Mouse (Mus musculus): Measurements from ENCODE around the gene Fads3. TPM values are rescaled to one million over a fixed set of nuclear protein-coding genes. Genes with fewer than 3 reads are reported as not detected.

Gene Fads3
- polyA plus RNA-seq, 1 experiment from 2014 or later: 5.3 TPM

GRCm38 (mm10) chr19:10100631-10101071 lies 59.3 kb downstream of the Fads3 start:
- Histone ChIP-seq H3K27me3 (no peaks in the 10 kb centered on the region), H3K4me2 (peak overlapping the region; percentile 94), H3K27ac (peak overlapping the region; percentile 83), H3K9me3 (replicated peaks) (no peaks in the 10 kb centered on the region), H3K9ac (peak overlapping the region; percentile 73), H3K4me3 (replicated peaks) (peak overlapping the region; percentile 76), H3K36me3 (peaks cover 28% of the 10 kb centered on the region), H3K4me1 (replicated peaks) (peaks cover 99% of the 10 kb centered on the region)
- WGBS (ENCODE audit: insufficient replicate concordance): under 1% methylated on average over 21 of the region's 21 CpGs
- peak; percentile 71 for ATAC-seq (ENCODE audit: low read depth)
- DNase-seq: peak; percentile 75

- peak; percentile 82 for ATAC-seq (ENCODE audit: low read depth)
- peak within 1 kb of the TSS; percentile 83 for H3K27ac ChIP-seq
- H3K9me3 ChIP-seq (replicated peaks): no peaks in the 10 kb centered on the region
- peak within 1 kb of the TSS; percentile 94 for H3K4me2 ChIP-seq
- peak within 1 kb of the TSS; percentile 73 for H3K9ac ChIP-seq
- DNase-seq: peak; percentile 80
- H3K4me1 ChIP-seq (replicated peaks): peaks cover 95% of the 10 kb centered on the region
- peak within 1 kb of the TSS; percentile 76 for H3K4me3 ChIP-seq (replicated peaks)
- WGBS (ENCODE audit: insufficient replicate concordance): 1% methylated on average over 54 of the region's 57 CpGs
- peaks cover 23% of the 10 kb centered on the region for H3K36me3 ChIP-seq
- no peaks in the 10 kb centered on the region for H3K27me3 ChIP-seq
Measured at GRCm38 (mm10) chr19:10101341-10102053, 60.1 kb downstream of the Fads3 start, which contains the start of gene Fads2. Gene Fads2, minus strand, starts transcription at chr19:10101746.

GRCm38 (mm10) chr19:10102054-10102700 lies 60.8 kb downstream of the Fads3 start:
- peak overlapping the region; percentile 94 for H3K4me2 ChIP-seq
- peaks cover 89% of the 10 kb centered on the region for H3K4me1 ChIP-seq (replicated peaks)
- ATAC-seq (ENCODE audit: low read depth) (peak; percentile 8; the same call in 1 of the 2 replicates), DNase-seq (no peak)
- H3K27ac ChIP-seq: peak overlapping the region; percentile 83
- WGBS (ENCODE audit: insufficient replicate concordance): 10% methylated on average over 21 of the region's 25 CpGs
- H3K27me3 ChIP-seq: no peaks in the 10 kb centered on the region
- H3K36me3 ChIP-seq: peaks cover 16% of the 10 kb centered on the region
- no peaks in the 10 kb centered on the region for H3K9me3 ChIP-seq (replicated peaks)
- peak overlapping the region; percentile 76 for H3K4me3 ChIP-seq (replicated peaks)
- H3K9ac ChIP-seq: peak overlapping the region; percentile 73

- WGBS (ENCODE audit: insufficient replicate concordance): 44% methylated on average over 6 of the region's 6 CpGs
- no peak for ATAC-seq (ENCODE audit: low read depth)
- Histone ChIP-seq H3K4me3 (replicated peaks) (no peak overlapping the region), H3K9ac (0 out of 2 replicates have a peak overlapping the region, but pooled peaks have one; percentile 34), H3K36me3 (0 out of 2 replicates have a peak, but pooled peaks cover under 1% of the 10 kb centered on the region), H3K4me2 (no peak overlapping the region; the same call in 1 of the 2 replicates), H3K27me3 (no peaks in the 10 kb centered on the region), H3K27ac (peak overlapping the region; percentile 79), H3K9me3 (replicated peaks) (no peaks in the 10 kb centered on the region), H3K4me1 (replicated peaks) (peaks cover 69% of the 10 kb centered on the region)
- DNase-seq: no peak
Measured at GRCm38 (mm10) chr19:10104234-10104633, 62.9 kb downstream of the Fads3 start.

- Histone ChIP-seq H3K27me3 (no peaks in the 10 kb centered on the region), H3K27ac (peak overlapping the region; percentile 79), H3K9ac (no peak overlapping the region), H3K4me3 (replicated peaks) (no peak overlapping the region), H3K36me3 (no peaks in the 10 kb centered on the region), H3K4me1 (replicated peaks) (peaks cover 61% of the 10 kb centered on the region), H3K9me3 (replicated peaks) (no peaks in the 10 kb centered on the region), H3K4me2 (peak overlapping the region; percentile 33)
- WGBS (ENCODE audit: insufficient replicate concordance): 19% methylated on average over 10 of the region's 10 CpGs
- peak; percentile 49 for ATAC-seq (ENCODE audit: low read depth)
- DNase-seq: peak; percentile 61
Measured at GRCm38 (mm10) chr19:10105034-10105493, 63.7 kb downstream of the Fads3 start.

- 81% methylated on average over 2 of the region's 2 CpGs for WGBS (ENCODE audit: insufficient replicate concordance)
- no peak overlapping the region for H3K4me3 ChIP-seq (replicated peaks)
- H3K27me3 ChIP-seq: no peaks in the 10 kb centered on the region
Measured at GRCm38 (mm10) chr19:10106634-10107033, 65.3 kb downstream of the Fads3 start.

GRCm38 (mm10) chr19:10107051-10107611 lies 65.8 kb downstream of the Fads3 start:
- Histone ChIP-seq H3K27ac (no peak overlapping the region), H3K27me3 (no peaks in the 10 kb centered on the region), H3K9ac (no peak overlapping the region), H3K4me3 (replicated peaks) (no peak overlapping the region), H3K9me3 (replicated peaks) (no peaks in the 10 kb centered on the region), H3K4me1 (replicated peaks) (peaks cover 41% of the 10 kb centered on the region), H3K36me3 (no peaks in the 10 kb centered on the region), H3K4me2 (no peak overlapping the region)
- WGBS (ENCODE audit: insufficient replicate concordance): 76% methylated on average over 5 of the region's 5 CpGs
- ATAC-seq (ENCODE audit: low read depth) (no peak), DNase-seq (no peak)

More at GRCm38 (mm10) chr19:10106634-10107033, 65.3 kb downstream of the Fads3 start:
- no peak overlapping the region for H3K27ac ChIP-seq
- no peaks in the 10 kb centered on the region for H3K9me3 ChIP-seq (replicated peaks)
- no peak for ATAC-seq (ENCODE audit: low read depth)
- peaks cover 46% of the 10 kb centered on the region for H3K4me1 ChIP-seq (replicated peaks)
- no peak for DNase-seq
- H3K9ac ChIP-seq: no peak overlapping the region
- H3K36me3 ChIP-seq: no peaks in the 10 kb centered on the region
- H3K4me2 ChIP-seq: no peak overlapping the region

GRCm38 (mm10) chr19:10108129-10108528 lies 66.8 kb downstream of the Fads3 start:
- no peak overlapping the region for H3K4me2 ChIP-seq
- DNase-seq: no peak

GRCm38 (mm10) chr19:10108666-10109065 lies 67.3 kb downstream of the Fads3 start:
- Histone ChIP-seq H3K36me3 (no peaks in the 10 kb centered on the region), H3K9me3 (replicated peaks) (no peaks in the 10 kb centered on the region), H3K9ac (no peak overlapping the region), H3K4me3 (replicated peaks) (no peak overlapping the region), H3K27me3 (no peaks in the 10 kb centered on the region), H3K4me2 (no peak overlapping the region), H3K27ac (no peak overlapping the region), H3K4me1 (replicated peaks) (peaks cover 26% of the 10 kb centered on the region)
- ATAC-seq (ENCODE audit: low read depth) (no peak), DNase-seq (no peak)
- 85% methylated on average over 2 of the region's 2 CpGs for WGBS (ENCODE audit: insufficient replicate concordance)

More at GRCm38 (mm10) chr19:10108129-10108528, 66.8 kb downstream of the Fads3 start:
- no peak for ATAC-seq (ENCODE audit: low read depth)
- Histone ChIP-seq H3K4me1 (replicated peaks) (peaks cover 31% of the 10 kb centered on the region), H3K27me3 (no peaks in the 10 kb centered on the region), H3K9ac (no peak overlapping the region), H3K36me3 (no peaks in the 10 kb centered on the region), H3K27ac (no peak overlapping the region), H3K4me3 (replicated peaks) (no peak overlapping the region), H3K9me3 (replicated peaks) (no peaks in the 10 kb centered on the region)
- 64% methylated on average over 1 of the region's 1 CpGs for WGBS (ENCODE audit: insufficient replicate concordance)

Data from liver, embryonic 13.5 days (tissue).